Mouse (Mus musculus) liver, adult 2 months (tissue): ENCODE measurements at regions not wholly inside any gene's neighbourhood (a gene's known extent, or its start where the extent isn't known, plus 50 kb on each side); places are given as distances from the start of the nearest gene placed in this dataset.

Source experiments
- DNase-seq: peaks from one replicate; pipeline ENCODE4 v3.0.0-alpha.2; 2011; ENCODE audit warnings: low read depth, low spot score; ENCODE audit errors: extremely low read depth
- H3K27ac ChIP-seq: fragments of 200-500 bp; replicated peaks from 2 replicates; pipeline ENCODE4 v1.5.1; 2012; ENCODE audit warnings: low read depth, mild to moderate bottlenecking, control low read depth, inconsistent platforms, low read length; ENCODE audit not compliant: insufficient read depth
- H3K27me3 ChIP-seq: fragments of 200-500 bp; 2 replicates; pipeline ENCODE4 v1.6.1; 2012; ENCODE audit warnings: mild to moderate bottlenecking, moderate library complexity, low read length, inconsistent platforms; ENCODE audit not compliant: control insufficient read depth, insufficient read depth
- H3K36me3 ChIP-seq: fragments of 200-500 bp; 2 replicates; pipeline ENCODE4 v1.6.1; 2012; ENCODE audit warnings: low read length, inconsistent platforms; ENCODE audit not compliant: control insufficient read depth, insufficient read depth
- H3K4me1 ChIP-seq: fragments of 200-500 bp; 2 replicates; pipeline ENCODE4 v1.6.1; 2011; ENCODE audit warnings: low read length; ENCODE audit not compliant: control insufficient read depth, insufficient read depth
- H3K4me3 ChIP-seq: fragments of 200-500 bp; 2 replicates; pipeline ENCODE4 v1.5.1; 2011; ENCODE audit warnings: low read depth, mild to moderate bottlenecking, control low read depth, low read length, moderate library complexity; ENCODE audit not compliant: insufficient read depth
- H3K79me2 ChIP-seq: fragments of 200-500 bp; 2 replicates; pipeline ENCODE4 v1.6.1; 2012; ENCODE audit warnings: inconsistent platforms, mild to moderate bottlenecking, low read length, moderate library complexity; ENCODE audit not compliant: control insufficient read depth, insufficient read depth
- H3K9ac ChIP-seq: fragments of 200-500 bp; 2 replicates; pipeline ENCODE4 v1.6.1; 2012; ENCODE audit warnings: low read depth, mild to moderate bottlenecking, control low read depth, inconsistent platforms, low read length
- CTCF ChIP-seq: fragments of 200-500 bp; IDR thresholded peaks from 2 replicates; pipeline ENCODE4 v1.5.1; 2011; ENCODE audit warnings: low read depth, low read length, control low read depth
- POLR2A ChIP-seq: fragments of 200-500 bp; IDR thresholded peaks from 2 replicates; pipeline ENCODE4 v1.6.1; 2011; ENCODE audit warnings: low read length, control low read depth; ENCODE audit not compliant: insufficient read depth; ENCODE audit errors: extremely low read depth
- WGBS: fragments of 180-500 bp; shearing (Covaris S2); methylation state at CpG from one replicate; pipeline ENCODE4 v1.1.7; 2018; 5-methylcytosine and 5-hydroxymethylcytosine counted together

DNA sequence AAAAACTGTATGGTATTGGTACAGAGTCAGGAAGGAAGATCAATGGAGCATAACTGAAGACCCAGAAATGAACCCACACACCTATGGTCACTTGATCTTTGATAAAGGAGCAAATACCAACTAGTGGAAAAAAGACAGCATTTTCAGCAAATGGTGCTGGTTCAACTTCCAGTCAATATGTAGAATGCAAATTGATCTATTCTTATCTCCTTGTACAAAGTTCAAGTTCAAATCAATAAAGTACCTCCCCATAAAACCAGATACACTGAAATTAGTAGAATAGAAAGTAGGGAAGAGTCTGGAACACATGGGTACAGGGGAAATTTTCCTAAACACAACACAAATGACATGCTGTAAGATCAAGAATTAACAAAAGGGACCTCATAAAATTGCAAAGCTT lies 495.6 kb downstream of the Gm16223 start:
- no peak overlapping the region for H3K4me3 ChIP-seq
- H3K9ac ChIP-seq: no peak overlapping the region
- no peaks in the 10 kb centered on the region for H3K27me3 ChIP-seq
- H3K36me3 ChIP-seq: no peaks in the 10 kb centered on the region
- H3K4me1 ChIP-seq: no peaks in the 10 kb centered on the region
- peak; percentile 78 for DNase-seq
- H3K27ac ChIP-seq: no peak overlapping the region
- H3K79me2 ChIP-seq: no peaks in the 10 kb centered on the region
- TF ChIP-seq CTCF: no peak
- no peak for TF ChIP-seq POLR2A

DNA sequence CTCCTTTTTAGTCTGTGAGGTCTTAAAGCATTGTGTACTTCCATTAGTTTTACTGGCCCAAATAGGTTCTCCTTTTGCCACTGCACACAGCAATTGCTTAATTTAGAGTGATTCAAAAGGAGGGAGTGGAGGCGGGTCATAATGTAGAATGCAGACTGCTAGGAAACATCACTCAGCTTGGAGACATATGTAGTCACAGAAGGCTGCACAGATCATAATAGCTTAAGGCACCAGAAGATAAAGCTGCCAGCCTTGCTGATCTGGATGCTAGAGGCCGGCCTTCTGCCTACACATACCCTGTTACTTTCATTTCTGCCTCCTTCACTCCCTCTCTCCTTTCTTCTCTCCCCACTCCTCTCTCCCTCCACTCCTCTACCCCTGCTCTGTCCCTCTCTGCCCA lies 508.2 kb downstream of the Gm16223 start:
- no peaks in the 10 kb centered on the region for H3K79me2 ChIP-seq
- no peak overlapping the region for H3K9ac ChIP-seq
- TF ChIP-seq POLR2A: no peak
- TF ChIP-seq CTCF: no peak
- H3K27ac ChIP-seq: no peak overlapping the region
- DNase-seq: no peak
- no peaks in the 10 kb centered on the region for H3K36me3 ChIP-seq
- no peak overlapping the region for H3K4me3 ChIP-seq
- H3K27me3 ChIP-seq: no peaks in the 10 kb centered on the region
- H3K4me1 ChIP-seq: no peaks in the 10 kb centered on the region
- 83% methylated on average over 2 of the region's 2 CpGs for WGBS

DNA sequence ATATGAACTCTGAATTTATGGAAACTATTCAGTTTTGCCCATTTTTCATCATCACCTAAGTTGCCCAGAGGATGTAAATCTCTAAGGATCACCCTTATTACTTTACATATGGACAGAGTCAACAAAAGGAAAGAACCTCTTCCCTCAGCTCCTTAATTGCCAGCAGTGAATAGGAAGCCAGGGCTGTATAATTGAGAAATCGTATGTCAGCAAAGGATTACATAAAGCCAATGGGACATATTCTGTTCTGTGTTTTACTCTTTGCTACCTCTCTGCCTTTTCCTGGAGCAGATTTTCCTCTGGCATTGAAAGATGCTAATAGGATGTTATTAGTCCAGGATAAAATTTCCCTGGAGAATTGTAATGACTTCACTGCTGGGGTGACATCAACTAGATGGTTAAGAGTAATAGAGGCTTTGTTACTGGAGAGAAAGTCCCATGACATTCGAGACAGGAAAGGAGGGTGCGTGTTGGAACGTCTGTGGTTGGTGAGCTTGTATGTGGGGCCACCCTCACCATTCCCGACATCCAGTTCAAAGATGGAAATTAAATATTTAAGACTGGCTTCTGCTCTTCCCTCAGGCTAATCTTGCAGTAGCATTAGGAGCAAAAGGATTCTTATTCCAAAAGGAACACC lies 510.6 kb downstream of the Gm16223 start:
- WGBS: 83% methylated on average over 5 of the region's 5 CpGs
- DNase-seq: no peak
- Histone ChIP-seq H3K4me1 (no peaks in the 10 kb centered on the region), H3K9ac (no peak overlapping the region), H3K79me2 (no peaks in the 10 kb centered on the region), H3K27me3 (no peaks in the 10 kb centered on the region), H3K4me3 (no peak overlapping the region), H3K27ac (no peak overlapping the region), H3K36me3 (no peaks in the 10 kb centered on the region)
- TF ChIP-seq CTCF: no peak
- no peak for TF ChIP-seq POLR2A

DNA sequence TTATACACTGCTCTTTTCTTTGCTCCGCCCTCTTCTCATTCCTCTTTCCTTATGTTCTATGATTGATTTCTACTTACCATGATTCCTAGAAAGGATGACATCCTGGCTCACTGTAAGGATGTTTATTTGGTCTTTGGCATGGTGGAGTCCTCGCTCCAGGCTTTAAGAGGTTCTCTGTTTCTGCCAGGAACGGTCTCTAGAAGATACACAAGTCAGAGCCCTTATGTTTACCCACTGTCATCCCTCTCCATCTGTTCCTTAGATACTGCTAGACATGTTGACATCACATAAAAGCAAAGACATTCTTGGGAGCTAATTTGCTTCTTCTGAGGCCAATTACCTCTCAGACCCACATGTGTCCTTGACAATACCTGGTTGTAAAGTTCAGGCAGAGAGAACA lies 552.9 kb downstream of the Gm16223 start:
- H3K79me2 ChIP-seq: no peaks in the 10 kb centered on the region
- H3K4me3 ChIP-seq: no peak overlapping the region
- no peak overlapping the region for H3K27ac ChIP-seq
- H3K27me3 ChIP-seq: no peaks in the 10 kb centered on the region
- H3K36me3 ChIP-seq: no peaks in the 10 kb centered on the region
- no peak overlapping the region for H3K9ac ChIP-seq
- TF ChIP-seq POLR2A (no peak), CTCF (no peak)
- WGBS: 53% methylated on average over 3 of the region's 3 CpGs
- H3K4me1 ChIP-seq: no peaks in the 10 kb centered on the region
- no peak for DNase-seq

DNA sequence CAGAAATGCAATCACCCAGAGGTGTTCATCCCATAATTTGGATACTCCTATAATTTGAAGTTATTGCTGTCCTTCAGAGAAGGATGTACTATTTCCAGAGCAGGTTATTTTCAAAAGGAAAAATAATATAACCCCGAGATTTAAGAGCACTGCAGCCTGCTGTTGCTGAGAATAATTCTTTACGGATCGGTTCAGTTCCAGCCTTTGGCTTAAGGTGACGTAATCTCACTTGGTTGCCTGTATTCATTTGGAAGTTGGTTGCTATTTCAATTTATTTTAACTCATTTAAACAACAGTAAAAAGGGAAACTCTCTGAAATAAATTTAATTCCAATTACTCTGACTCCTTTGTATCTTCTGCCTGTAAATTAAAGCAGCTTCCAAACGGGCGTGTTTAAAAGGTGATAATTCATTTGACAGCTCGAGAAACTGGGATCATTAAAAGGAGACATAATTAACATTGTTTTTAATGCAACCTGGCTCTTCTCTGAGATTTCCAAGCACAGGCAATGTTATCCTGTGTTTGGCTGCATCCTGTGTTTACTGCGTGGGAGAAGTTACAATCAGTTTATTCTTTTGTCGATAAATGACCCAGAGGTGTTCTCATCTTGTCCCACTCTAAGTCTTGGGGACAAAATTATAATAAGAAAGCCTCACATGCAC lies 568.5 kb downstream of the Gm16223 start:
- no peak for DNase-seq
- 85% methylated on average over 9 of the region's 9 CpGs for WGBS
- H3K27me3 ChIP-seq: no peaks in the 10 kb centered on the region
- H3K9ac ChIP-seq: no peak overlapping the region
- no peaks in the 10 kb centered on the region for H3K79me2 ChIP-seq
- no peak for TF ChIP-seq POLR2A
- H3K4me1 ChIP-seq: no peaks in the 10 kb centered on the region
- H3K27ac ChIP-seq: no peak overlapping the region
- no peaks in the 10 kb centered on the region for H3K36me3 ChIP-seq
- no peak overlapping the region for H3K4me3 ChIP-seq

DNA sequence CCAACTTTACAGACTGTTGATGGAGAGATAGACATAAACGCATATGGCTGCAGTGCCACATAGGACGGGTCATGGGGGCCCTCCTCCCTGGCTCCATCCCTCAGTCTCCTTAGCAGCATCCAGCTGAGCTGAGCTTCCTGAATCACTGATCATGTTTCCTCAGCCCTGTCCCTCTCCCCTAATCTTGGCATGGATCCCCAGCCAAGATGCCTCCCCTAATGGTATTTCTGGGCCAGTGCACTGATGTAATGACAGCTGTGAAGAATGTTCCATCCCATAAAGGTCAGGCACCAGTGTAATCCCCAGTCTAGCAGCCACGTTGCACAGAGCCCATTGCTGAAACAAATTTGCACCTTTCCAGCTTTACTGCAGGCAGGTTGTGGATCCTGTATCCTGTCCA lies 576.5 kb upstream of the Cpeb2 start:
- no peak for DNase-seq
- WGBS: 72% methylated on average over 3 of the region's 3 CpGs
- Histone ChIP-seq H3K4me3 (no peak overlapping the region), H3K27ac (no peak overlapping the region), H3K4me1 (no peaks in the 10 kb centered on the region), H3K27me3 (no peaks in the 10 kb centered on the region), H3K9ac (no peak overlapping the region), H3K79me2 (no peaks in the 10 kb centered on the region), H3K36me3 (no peaks in the 10 kb centered on the region)
- TF ChIP-seq CTCF (no peak), POLR2A (no peak)
